Mouse (Mus musculus): Measurements from ENCODE around the gene Wrap73. TPM values are rescaled to one million over a fixed set of nuclear protein-coding genes. Genes with fewer than 3 reads are reported as not detected.

The Wrap73 gene
- polyA plus RNA-seq, 1 experiment from 2014 or later = 46.8 TPM

DNA sequence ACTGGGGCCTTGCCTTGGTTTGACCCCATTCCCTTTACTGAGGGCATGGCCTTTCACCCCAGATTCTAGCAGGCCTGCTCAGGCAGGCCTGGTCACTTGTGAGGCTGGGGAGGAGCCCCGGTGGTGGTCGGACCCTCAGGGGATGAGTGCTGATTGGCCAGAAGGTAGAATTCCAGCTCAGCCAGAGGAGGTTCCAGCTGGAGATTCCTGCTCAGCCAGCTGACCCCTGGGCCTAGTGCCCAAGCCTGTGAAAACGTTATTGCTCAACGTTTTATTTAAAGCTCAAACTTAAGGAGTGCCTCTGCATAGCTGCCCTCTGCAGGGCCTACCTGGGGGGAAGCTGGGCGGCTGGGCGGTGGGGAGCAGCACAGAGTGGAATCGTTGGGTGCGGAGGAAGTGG, 35.1 kb downstream of the Wrap73 start:
- Histone ChIP-seq H3K27ac (ENCODE audit: low read depth, low read length) (no peak overlapping the region), H3K4me2 (no peak overlapping the region), H3K4me3 (ENCODE audit: low read depth, low read length) (no peak overlapping the region), H3K36me3 (ENCODE audit: control insufficient read depth, insufficient read depth, low read length) (no peaks in the 10 kb centered on the region), H3K27me3 (replicated peaks; ENCODE audit: control insufficient read depth, insufficient read depth, low read length) (peaks cover 17% of the 10 kb centered on the region), H3K9ac (ENCODE audit: low read depth, low read length) (no peak overlapping the region), H3K9me3 (ENCODE audit: control insufficient read depth, low read length) (no peaks in the 10 kb centered on the region), H3K4me1 (replicated peaks; ENCODE audit: control insufficient read depth, insufficient read depth, low read length) (no peaks in the 10 kb centered on the region; the same call in 1 of the 2 replicates)
- no peak for ATAC-seq (replicated peaks; ENCODE audit: low FRiP score)
- no peak for DNase-seq (ENCODE audit: low spot score)
- WGBS = 55% methylated on average over 8 of the region's 8 CpGs

DNA sequence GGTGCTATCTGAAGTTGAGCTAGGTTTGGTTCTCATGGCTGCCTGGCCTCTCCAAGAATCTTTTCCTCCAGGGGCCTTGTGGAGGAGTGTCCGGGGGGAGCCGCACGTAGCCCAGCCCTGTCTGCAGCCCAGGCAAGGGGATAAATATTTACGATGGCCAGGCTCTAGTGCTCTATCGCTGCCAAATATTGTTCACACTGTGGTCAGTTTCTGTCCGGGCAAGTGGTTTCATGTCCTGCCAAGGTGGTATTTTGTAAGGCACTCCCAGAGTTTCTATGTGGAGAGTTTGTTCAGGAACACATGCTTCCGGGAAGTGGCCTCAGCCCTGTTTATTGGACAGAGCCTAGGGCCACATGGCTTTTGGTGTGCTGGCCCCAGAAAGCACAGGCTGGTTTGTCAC, 38.8 kb downstream of the Wrap73 start:
- Histone ChIP-seq H3K9ac (ENCODE audit: low read depth, low read length) (no peak overlapping the region), H3K4me3 (ENCODE audit: low read depth, low read length) (no peak overlapping the region), H3K36me3 (ENCODE audit: control insufficient read depth, insufficient read depth, low read length) (no peaks in the 10 kb centered on the region), H3K9me3 (ENCODE audit: control insufficient read depth, low read length) (no peaks in the 10 kb centered on the region), H3K27ac (ENCODE audit: low read depth, low read length) (no peak overlapping the region), H3K4me2 (no peak overlapping the region), H3K27me3 (replicated peaks; ENCODE audit: control insufficient read depth, insufficient read depth, low read length) (no peaks in the 10 kb centered on the region), H3K4me1 (replicated peaks; ENCODE audit: control insufficient read depth, insufficient read depth, low read length) (no peaks in the 10 kb centered on the region; the same call in 1 of the 2 replicates)
- DNase-seq (ENCODE audit: low spot score) = no peak
- ATAC-seq (replicated peaks; ENCODE audit: low FRiP score) = no peak
- WGBS = 75% methylated on average over 7 of the region's 7 CpGs

DNA sequence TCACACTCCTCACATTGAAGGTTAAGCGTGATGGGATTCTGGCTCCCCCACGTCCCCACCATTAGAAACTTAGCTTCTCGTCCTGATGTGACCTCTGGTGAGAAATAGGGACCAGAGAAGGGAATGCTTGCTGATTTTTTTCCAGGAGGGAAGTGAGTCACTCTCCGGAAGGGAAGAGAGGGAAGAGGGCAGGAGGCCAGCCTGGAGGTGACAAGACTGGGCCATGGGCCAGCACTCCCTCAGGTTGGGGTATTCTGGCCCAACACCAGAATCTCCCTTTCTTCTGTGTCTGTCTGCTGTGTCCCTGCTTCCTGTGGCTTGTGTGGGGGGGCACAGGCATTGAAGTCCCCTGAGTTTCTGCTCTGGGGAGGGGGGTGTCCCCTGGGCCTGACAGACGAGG, 41.4 kb downstream of the Wrap73 start:
- Histone ChIP-seq H3K4me3 (ENCODE audit: low read depth, low read length) (no peak overlapping the region), H3K27me3 (replicated peaks; ENCODE audit: control insufficient read depth, insufficient read depth, low read length) (no peaks in the 10 kb centered on the region), H3K9me3 (ENCODE audit: control insufficient read depth, low read length) (no peaks in the 10 kb centered on the region), H3K27ac (ENCODE audit: low read depth, low read length) (no peak overlapping the region), H3K4me1 (replicated peaks; ENCODE audit: control insufficient read depth, insufficient read depth, low read length) (no peaks in the 10 kb centered on the region), H3K36me3 (ENCODE audit: control insufficient read depth, insufficient read depth, low read length) (no peaks in the 10 kb centered on the region), H3K4me2 (no peak overlapping the region), H3K9ac (ENCODE audit: low read depth, low read length) (no peak overlapping the region)
- no peak for DNase-seq (ENCODE audit: low spot score)
- 65% methylated on average over 5 of the region's 5 CpGs for WGBS
- no peak for ATAC-seq (replicated peaks; ENCODE audit: low FRiP score)

DNA sequence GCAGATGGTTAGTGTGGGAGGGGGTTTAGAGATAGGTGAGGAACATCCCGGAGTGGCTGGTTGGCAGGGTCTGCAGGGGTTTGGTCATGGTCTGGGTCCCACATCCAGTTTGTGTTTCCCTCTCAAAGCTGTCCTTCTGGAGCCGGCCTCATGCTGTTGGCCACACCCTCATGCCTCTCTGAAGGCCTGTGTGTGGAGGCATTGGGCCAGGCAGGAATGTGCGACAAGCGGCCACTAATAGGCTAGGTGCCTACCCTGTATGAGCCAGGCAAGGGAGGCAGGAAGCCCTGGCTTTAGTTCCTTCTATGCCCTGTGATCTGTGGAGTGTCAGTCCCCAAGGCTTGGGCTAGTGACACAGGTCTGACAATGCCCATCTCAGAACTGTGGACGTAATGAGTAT, 42.8 kb downstream of the Wrap73 start:
- Histone ChIP-seq H3K9me3 (ENCODE audit: control insufficient read depth, low read length) (no peaks in the 10 kb centered on the region), H3K27me3 (replicated peaks; ENCODE audit: control insufficient read depth, insufficient read depth, low read length) (no peaks in the 10 kb centered on the region), H3K4me2 (no peak overlapping the region), H3K4me1 (replicated peaks; ENCODE audit: control insufficient read depth, insufficient read depth, low read length) (no peaks in the 10 kb centered on the region), H3K36me3 (ENCODE audit: control insufficient read depth, insufficient read depth, low read length) (no peaks in the 10 kb centered on the region), H3K4me3 (ENCODE audit: low read depth, low read length) (no peak overlapping the region), H3K27ac (ENCODE audit: low read depth, low read length) (no peak overlapping the region), H3K9ac (ENCODE audit: low read depth, low read length) (no peak overlapping the region)
- DNase-seq (ENCODE audit: low spot score) (no peak), ATAC-seq (replicated peaks; ENCODE audit: low FRiP score) (no peak)
- WGBS = 67% methylated on average over 5 of the region's 5 CpGs

DNA sequence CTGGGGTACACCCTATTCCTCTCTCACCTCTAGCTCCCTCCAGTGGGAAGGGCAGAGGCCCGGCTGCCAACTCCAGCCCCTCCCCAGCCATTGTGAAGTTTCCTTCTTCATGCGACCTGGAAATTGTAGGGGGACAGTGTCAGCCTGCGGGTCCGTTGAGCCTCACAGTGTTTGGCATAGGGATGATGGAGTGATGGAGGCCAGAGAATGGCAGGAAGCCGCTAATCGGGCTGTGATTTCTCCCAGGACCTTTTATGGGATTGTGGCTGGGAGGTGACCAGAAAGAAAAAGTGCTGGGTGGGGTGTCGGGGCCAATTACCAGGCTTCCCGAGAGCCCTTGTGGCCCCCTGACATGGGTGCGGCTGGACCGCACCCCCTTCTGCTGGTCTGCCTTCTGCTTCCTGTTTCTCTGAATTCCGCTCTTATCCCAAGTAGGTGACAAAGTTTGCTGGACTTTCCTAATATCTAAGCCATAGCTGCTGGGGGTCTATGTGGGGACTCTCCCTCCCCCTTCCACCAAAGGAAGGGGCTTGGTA, 43.9 kb downstream of the Wrap73 start:
- WGBS = 57% methylated on average over 11 of the region's 11 CpGs
- Histone ChIP-seq H3K27me3 (replicated peaks; ENCODE audit: control insufficient read depth, insufficient read depth, low read length) (no peaks in the 10 kb centered on the region), H3K4me3 (ENCODE audit: low read depth, low read length) (no peak overlapping the region), H3K9ac (ENCODE audit: low read depth, low read length) (no peak overlapping the region), H3K9me3 (ENCODE audit: control insufficient read depth, low read length) (no peaks in the 10 kb centered on the region), H3K4me1 (replicated peaks; ENCODE audit: control insufficient read depth, insufficient read depth, low read length) (no peaks in the 10 kb centered on the region), H3K27ac (ENCODE audit: low read depth, low read length) (no peak overlapping the region), H3K4me2 (no peak overlapping the region), H3K36me3 (ENCODE audit: control insufficient read depth, insufficient read depth, low read length) (no peaks in the 10 kb centered on the region)
- ATAC-seq (replicated peaks; ENCODE audit: low FRiP score) = no peak
- DNase-seq (ENCODE audit: low spot score) = no peak

DNA sequence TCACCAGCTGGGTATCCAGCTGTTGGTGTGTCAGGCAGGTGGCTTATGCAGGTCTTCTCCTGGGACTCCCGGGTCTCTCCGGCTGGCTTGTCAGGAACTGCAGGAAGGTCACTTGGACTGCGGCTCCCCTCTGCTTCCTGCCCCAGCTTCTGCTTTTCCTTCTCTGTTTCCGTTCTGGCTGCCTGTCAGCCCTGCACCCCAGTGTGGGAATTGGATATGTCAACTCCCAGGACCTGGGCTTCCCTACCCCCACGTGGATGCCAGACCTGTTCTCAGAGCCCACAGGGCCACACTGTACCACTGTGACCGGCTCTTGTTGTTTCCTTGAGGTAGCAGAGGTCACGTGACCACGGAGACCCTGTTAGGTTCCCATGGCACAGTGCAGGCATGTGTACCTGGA, 46.8 kb downstream of the Wrap73 start:
- H3K4me2 ChIP-seq = no peak overlapping the region
- no peaks in the 10 kb centered on the region for H3K4me1 ChIP-seq (replicated peaks; ENCODE audit: control insufficient read depth, insufficient read depth, low read length)
- no peak overlapping the region for H3K4me3 ChIP-seq (ENCODE audit: low read depth, low read length)
- ATAC-seq (replicated peaks; ENCODE audit: low FRiP score) (no peak), DNase-seq (ENCODE audit: low spot score) (no peak)
- H3K27ac ChIP-seq (ENCODE audit: low read depth, low read length) = no peak overlapping the region
- H3K27me3 ChIP-seq (replicated peaks; ENCODE audit: control insufficient read depth, insufficient read depth, low read length) = no peaks in the 10 kb centered on the region
- no peak overlapping the region for H3K9ac ChIP-seq (ENCODE audit: low read depth, low read length)
- H3K36me3 ChIP-seq (ENCODE audit: control insufficient read depth, insufficient read depth, low read length) = no peaks in the 10 kb centered on the region
- 38% methylated on average over 8 of the region's 8 CpGs for WGBS
- no peaks in the 10 kb centered on the region for H3K9me3 ChIP-seq (ENCODE audit: control insufficient read depth, low read length)

DNA sequence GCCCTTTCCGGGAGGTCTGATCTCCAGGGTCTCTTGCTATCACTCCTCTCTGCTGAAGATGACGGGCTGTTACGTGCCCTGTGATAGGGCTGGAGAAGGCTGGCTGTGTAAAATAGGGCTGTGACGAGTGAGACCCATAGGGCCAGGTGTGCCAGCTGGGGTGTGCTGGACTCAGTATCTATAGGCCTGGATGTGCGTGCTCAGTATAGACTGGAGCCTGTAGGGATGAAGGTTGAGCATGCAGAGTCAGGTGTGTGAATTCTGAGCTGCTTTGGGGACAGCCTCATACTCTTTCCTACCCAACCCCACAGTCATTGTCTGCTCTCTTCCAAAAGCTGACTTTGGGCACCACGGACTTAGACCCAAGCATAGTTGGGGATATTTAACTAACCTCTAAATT, 55.8 kb downstream of the Wrap73 start:
- DNase-seq (ENCODE audit: low spot score) (no peak), ATAC-seq (replicated peaks; ENCODE audit: low FRiP score) (no peak)

DNA sequence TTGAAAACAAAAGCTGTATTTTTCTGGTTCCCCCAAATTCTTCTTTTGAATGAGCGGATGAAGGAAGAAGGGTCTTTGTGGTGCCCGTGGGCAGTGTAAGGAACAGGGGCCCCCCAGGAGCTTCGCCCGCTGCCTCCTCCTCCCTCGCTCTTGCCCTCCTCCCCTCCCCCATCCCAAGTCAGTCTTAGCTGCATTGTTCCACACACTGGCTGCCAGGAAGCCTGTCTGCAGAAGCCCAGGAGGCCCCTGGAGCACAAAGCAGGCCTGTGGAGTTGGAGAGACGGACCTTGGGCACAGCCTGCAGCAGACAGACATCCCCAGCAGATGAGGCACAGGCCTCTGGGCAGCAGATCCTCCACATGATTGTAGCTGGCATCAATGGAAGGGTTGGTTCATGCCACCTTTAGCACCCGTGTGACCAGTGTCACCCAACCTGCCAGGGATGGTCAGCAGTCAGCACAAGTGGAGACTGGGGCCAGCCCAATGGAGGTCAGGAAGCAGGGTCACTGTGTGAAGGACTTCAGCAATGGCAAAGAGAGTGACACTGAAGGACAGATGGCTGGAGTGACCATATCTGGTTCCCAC, 56.3 kb downstream of the Wrap73 start:
- H3K4me3 ChIP-seq (ENCODE audit: low read depth, low read length) = no peak overlapping the region
- no peak overlapping the region for H3K4me2 ChIP-seq
- ATAC-seq (replicated peaks; ENCODE audit: low FRiP score) (no peak), DNase-seq (ENCODE audit: low spot score) (no peak)
- no peaks in the 10 kb centered on the region for H3K4me1 ChIP-seq (replicated peaks; ENCODE audit: control insufficient read depth, insufficient read depth, low read length)
- H3K9ac ChIP-seq (ENCODE audit: low read depth, low read length) = no peak overlapping the region
- H3K36me3 ChIP-seq (ENCODE audit: control insufficient read depth, insufficient read depth, low read length) = no peaks in the 10 kb centered on the region
- 70% methylated on average over 7 of the region's 7 CpGs for WGBS
- no peaks in the 10 kb centered on the region for H3K27me3 ChIP-seq (replicated peaks; ENCODE audit: control insufficient read depth, insufficient read depth, low read length)
- no peak overlapping the region for H3K27ac ChIP-seq (ENCODE audit: low read depth, low read length)
- H3K9me3 ChIP-seq (ENCODE audit: control insufficient read depth, low read length) = no peaks in the 10 kb centered on the region

More for the DNA sequence above, 55.8 kb downstream of the Wrap73 start:
- 63% methylated on average over 6 of the region's 6 CpGs for WGBS
- Histone ChIP-seq H3K4me3 (ENCODE audit: low read depth, low read length) (no peak overlapping the region), H3K9ac (ENCODE audit: low read depth, low read length) (no peak overlapping the region), H3K9me3 (ENCODE audit: control insufficient read depth, low read length) (no peaks in the 10 kb centered on the region), H3K36me3 (ENCODE audit: control insufficient read depth, insufficient read depth, low read length) (no peaks in the 10 kb centered on the region), H3K4me1 (replicated peaks; ENCODE audit: control insufficient read depth, insufficient read depth, low read length) (no peaks in the 10 kb centered on the region), H3K27ac (ENCODE audit: low read depth, low read length) (no peak overlapping the region), H3K4me2 (no peak overlapping the region), H3K27me3 (replicated peaks; ENCODE audit: control insufficient read depth, insufficient read depth, low read length) (no peaks in the 10 kb centered on the region)

DNA sequence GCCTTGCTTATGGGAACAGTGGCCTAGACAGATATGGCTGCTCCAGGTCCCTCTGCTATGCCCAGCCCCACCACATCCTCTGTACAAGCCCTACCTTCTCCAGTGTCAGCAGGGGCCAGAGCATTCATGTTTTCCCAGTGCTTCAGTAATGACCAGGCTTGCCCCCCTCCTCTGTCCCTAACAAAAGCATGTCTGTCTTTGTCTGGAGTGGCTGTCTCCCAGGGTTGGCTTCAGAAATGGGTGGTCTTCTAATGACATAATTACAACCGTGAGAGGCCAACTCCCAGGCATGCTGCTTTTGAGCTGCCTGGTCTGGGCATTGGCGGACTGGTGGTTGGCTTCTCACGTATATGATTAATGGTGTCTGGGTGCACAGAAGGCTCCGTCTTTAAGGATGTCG, 59.3 kb downstream of the Wrap73 start:
- WGBS = 80% methylated on average over 5 of the region's 5 CpGs
- H3K9ac ChIP-seq (ENCODE audit: low read depth, low read length) = no peak overlapping the region
- H3K4me2 ChIP-seq = no peak overlapping the region

More for the DNA sequence above, 59.3 kb downstream of the Wrap73 start:
- ATAC-seq (replicated peaks; ENCODE audit: low FRiP score) (no peak), DNase-seq (ENCODE audit: low spot score) (no peak)
- Histone ChIP-seq H3K27me3 (replicated peaks; ENCODE audit: control insufficient read depth, insufficient read depth, low read length) (no peaks in the 10 kb centered on the region), H3K9me3 (ENCODE audit: control insufficient read depth, low read length) (no peaks in the 10 kb centered on the region), H3K36me3 (ENCODE audit: control insufficient read depth, insufficient read depth, low read length) (no peaks in the 10 kb centered on the region), H3K27ac (ENCODE audit: low read depth, low read length) (no peak overlapping the region), H3K4me1 (replicated peaks; ENCODE audit: control insufficient read depth, insufficient read depth, low read length) (no peaks in the 10 kb centered on the region), H3K4me3 (ENCODE audit: low read depth, low read length) (no peak overlapping the region)

Data from liver, embryonic 11.5 days (tissue).